Mouse (Mus musculus): ENCODE data around the gene Esrrb. TPM values are rescaled to one million over a fixed set of nuclear protein-coding genes. Genes with fewer than 3 reads are reported as not detected.

Esrrb gene
- total RNA-seq, 2 experiments from 2014 or later, result 1.8 to 2.2 TPM

GRCm38 (mm10) chr12:86423102-86423501 is 62.2 kb downstream of the Esrrb start:
- Histone ChIP-seq H3K4me3 (no peak overlapping the region), H3K27ac (no peak overlapping the region)
- intact Hi-C loops (cut with DNase I), result no loop called here
- no peak for DNase-seq (ENCODE audit: extremely low spot score in 1 of 2, low spot score in 2 of 2)
- TF ChIP-seq CTCF (IDR thresholded peaks at IDR 0.05), result no peak

DNA sequence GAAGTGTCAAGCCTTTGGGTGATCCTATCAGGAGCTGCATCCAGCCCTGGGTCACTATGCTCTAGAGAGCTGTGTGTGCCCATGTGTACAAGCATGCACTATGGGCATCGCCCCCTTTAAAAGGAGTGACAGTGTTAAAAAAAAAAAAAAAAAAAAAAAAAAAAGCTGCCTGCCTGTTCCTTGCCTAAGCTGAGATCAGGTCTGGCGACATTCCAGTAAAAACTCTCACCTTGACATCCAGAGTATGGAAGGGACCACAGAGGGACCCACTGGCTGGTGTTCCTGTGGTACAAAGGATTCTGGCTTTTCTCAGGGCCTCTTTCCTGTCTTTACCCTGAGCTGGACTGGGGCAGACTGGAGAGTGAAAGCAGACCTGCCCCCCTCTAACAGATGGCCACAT is 66.7 kb downstream of the Esrrb start:
- no peak for DNase-seq (ENCODE audit: extremely low spot score in 1 of 2, low spot score in 2 of 2)
- Histone ChIP-seq H3K27ac (no peak overlapping the region), H3K4me3 (no peak overlapping the region)
- no peak for TF ChIP-seq CTCF (IDR thresholded peaks at IDR 0.05)
- intact Hi-C loops (cut with DNase I), result no loop called here

DNA sequence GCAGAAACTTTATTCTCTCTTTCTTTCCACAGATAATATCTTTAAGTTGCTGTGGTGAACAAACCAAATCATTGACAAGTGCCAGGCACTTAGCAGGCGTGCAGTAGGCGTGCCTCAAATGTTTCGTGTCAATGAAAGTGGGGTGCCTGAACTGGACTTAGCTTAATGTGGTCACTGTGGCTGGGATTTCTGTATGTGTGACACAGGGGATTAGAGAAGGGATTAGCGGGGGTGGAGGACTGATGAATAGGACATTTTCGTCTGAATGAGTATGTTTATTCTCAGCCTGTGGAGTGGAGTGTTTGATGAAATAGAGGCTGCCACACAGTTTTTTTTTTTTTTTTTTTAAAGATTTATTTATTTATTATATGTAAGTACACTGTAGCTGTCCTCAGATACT is 70.8 kb downstream of the Esrrb start:
- intact Hi-C loops (cut with DNase I), result loop anchor here (2.0 to 5.0 kb wide), 2 partner anchors 186 to 299 kb away; no protein-coding TSS in a partner anchor
- Histone ChIP-seq H3K4me3 (no peak overlapping the region), H3K27ac (no peak overlapping the region)
- TF ChIP-seq CTCF (IDR thresholded peaks at IDR 0.05), result no peak
- no peak for DNase-seq (ENCODE audit: extremely low spot score in 1 of 2, low spot score in 2 of 2)

- Histone ChIP-seq H3K4me3 (no peak overlapping the region), H3K27ac (no peak overlapping the region)
- peak; percentile 86 for TF ChIP-seq CTCF (IDR thresholded peaks at IDR 0.05)
- intact Hi-C loops (cut with DNase I), result loop anchor here (2.0 to 5.0 kb wide), 2 partner anchors 184 to 301 kb away; no protein-coding TSS in a partner anchor
- peak; percentile 70 to 73 for DNase-seq (ENCODE audit: extremely low spot score in 1 of 2, low spot score in 2 of 2)
These were observed 72.5 kb downstream of the Esrrb start for GRCm38 (mm10) chr12:86433371-86433821.

- Histone ChIP-seq H3K4me3 (no peak overlapping the region), H3K27ac (no peak overlapping the region)
- DNase-seq (ENCODE audit: extremely low spot score in 1 of 2, low spot score in 2 of 2), result no peak
- intact Hi-C loops (cut with DNase I), result no loop called here
- no peak for TF ChIP-seq CTCF (IDR thresholded peaks at IDR 0.05)
These were observed 74.7 kb downstream of the Esrrb start for GRCm38 (mm10) chr12:86435651-86436050.

DNA sequence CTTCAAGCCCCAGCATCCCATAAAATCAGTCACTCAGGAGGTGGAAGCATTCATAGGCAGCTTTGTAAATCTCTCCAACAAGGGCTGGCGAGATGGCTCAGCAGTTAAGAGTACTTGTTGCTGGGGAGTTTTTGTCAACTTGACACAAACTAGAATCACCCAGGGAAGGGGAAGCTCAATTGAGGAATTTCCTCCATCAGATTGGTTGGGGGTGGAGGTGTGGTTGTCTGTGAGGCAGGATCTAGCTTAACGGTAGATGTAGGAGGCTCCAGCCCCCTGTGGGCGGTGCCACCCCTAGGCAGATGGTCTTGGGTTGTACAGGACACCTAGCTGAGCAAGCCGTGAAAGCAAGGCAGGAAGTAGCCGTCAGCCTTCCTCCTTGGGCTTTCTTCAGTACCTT is 89.9 kb downstream of the Esrrb start:
- Histone ChIP-seq H3K4me3 (no peak overlapping the region), H3K27ac (no peak overlapping the region)
- no peak for DNase-seq (ENCODE audit: extremely low spot score in 1 of 2, low spot score in 2 of 2)
- intact Hi-C loops (cut with DNase I), result no loop called here
- no peak for TF ChIP-seq CTCF (IDR thresholded peaks at IDR 0.05)

DNA sequence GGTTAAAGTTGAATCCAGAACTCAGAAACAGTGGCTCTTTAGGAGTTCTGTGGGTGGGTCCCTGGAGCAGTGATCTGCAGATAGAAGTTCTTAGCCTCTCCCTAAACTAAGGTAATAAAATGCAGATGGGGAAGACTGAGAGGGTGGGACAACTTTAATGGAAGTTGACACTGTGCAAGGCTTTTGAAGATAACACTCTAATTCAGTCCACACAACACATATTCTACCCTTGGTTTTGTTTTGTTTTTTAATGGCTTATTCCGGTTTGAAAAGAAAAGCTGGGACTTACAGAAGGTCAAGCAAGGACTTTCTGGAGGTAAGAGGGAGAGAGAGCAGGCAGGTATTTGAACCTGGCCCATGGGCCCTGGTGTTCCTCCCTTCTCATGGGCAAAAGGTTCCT is 94.1 kb downstream of the Esrrb start:
- Histone ChIP-seq H3K27ac (no peak overlapping the region), H3K4me3 (no peak overlapping the region)
- no peak for TF ChIP-seq CTCF (IDR thresholded peaks at IDR 0.05)
- no peak for DNase-seq (ENCODE audit: extremely low spot score in 1 of 2, low spot score in 2 of 2)
- intact Hi-C loops (cut with DNase I), result no loop called here

GRCm38 (mm10) chr12:86462742-86463470 is 102.0 kb downstream of the Esrrb start:
- no peak overlapping the region for H3K27ac ChIP-seq
- intact Hi-C loops (cut with DNase I), result no loop called here
- TF ChIP-seq CTCF (IDR thresholded peaks at IDR 0.05), result no peak
- no peak overlapping the region for H3K4me3 ChIP-seq
- no peak for DNase-seq (ENCODE audit: extremely low spot score in 1 of 2, low spot score in 2 of 2)

DNA sequence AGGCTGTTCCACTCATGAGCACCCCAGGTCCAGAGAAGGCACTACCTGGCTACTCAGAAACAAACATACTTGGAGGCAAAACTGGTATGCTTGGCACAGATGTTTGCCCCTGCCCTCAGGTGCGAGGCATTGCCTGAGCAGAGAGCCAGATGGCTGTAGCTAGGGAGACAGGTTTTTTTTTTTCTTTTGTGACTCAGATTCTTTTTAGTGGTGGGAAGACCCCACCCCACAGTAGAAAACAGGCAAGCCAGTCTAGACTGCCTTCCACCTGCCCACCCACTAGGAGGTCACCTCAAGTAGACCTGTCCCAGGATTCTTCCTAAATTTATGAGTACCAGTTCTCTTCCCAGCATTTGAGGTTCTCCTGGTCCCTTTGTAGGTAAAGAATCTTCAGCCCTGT is 103.5 kb downstream of the Esrrb start:
- H3K4me3 ChIP-seq, result no peak overlapping the region
- TF ChIP-seq CTCF (IDR thresholded peaks at IDR 0.05), result no peak
- intact Hi-C loops (cut with DNase I), result no loop called here
- H3K27ac ChIP-seq, result no peak overlapping the region
- no peak for DNase-seq (ENCODE audit: extremely low spot score in 1 of 2, low spot score in 2 of 2)

DNA sequence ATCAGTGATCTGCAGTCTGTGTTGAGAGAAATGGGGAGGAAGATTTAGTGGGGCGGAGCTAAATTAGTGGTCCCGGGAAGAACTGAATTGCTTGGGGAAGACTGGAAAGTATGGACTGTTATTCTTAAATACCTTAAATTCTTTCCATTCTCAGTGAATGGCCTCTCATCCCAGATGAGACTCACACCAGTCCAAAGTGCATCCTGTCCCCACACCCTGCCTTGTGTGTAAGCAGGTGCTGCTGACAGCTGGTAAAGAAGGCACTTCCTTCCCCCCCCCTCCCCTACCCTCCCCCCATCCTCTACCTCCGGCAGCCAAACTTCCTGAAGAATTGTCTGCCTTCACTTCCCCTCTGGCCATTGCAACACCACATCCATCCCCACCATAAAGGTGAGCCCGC is 105.3 kb downstream of the Esrrb start:
- no peak for TF ChIP-seq CTCF (IDR thresholded peaks at IDR 0.05)
- Histone ChIP-seq H3K27ac (no peak overlapping the region), H3K4me3 (no peak overlapping the region)
- DNase-seq (ENCODE audit: extremely low spot score in 1 of 2, low spot score in 2 of 2), result no peak
- intact Hi-C loops (cut with DNase I), result no loop called here

GRCm38 (mm10) chr12:86469919-86470318 is 109.0 kb downstream of the Esrrb start:
- Histone ChIP-seq H3K4me3 (no peak overlapping the region), H3K27ac (no peak overlapping the region)
- intact Hi-C loops (cut with DNase I), result no loop called here
- no peak for TF ChIP-seq CTCF (IDR thresholded peaks at IDR 0.05)
- DNase-seq (ENCODE audit: extremely low spot score in 1 of 2, low spot score in 2 of 2), result no peak

- intact Hi-C loops (cut with DNase I), result no loop called here
- no peak overlapping the region for H3K27ac ChIP-seq
- no peak for TF ChIP-seq CTCF (IDR thresholded peaks at IDR 0.05)
- no peak overlapping the region for H3K4me3 ChIP-seq
- no peak for DNase-seq (ENCODE audit: extremely low spot score in 1 of 2, low spot score in 2 of 2)
These were observed 110.0 kb downstream of the Esrrb start for GRCm38 (mm10) chr12:86470912-86471311.

DNA sequence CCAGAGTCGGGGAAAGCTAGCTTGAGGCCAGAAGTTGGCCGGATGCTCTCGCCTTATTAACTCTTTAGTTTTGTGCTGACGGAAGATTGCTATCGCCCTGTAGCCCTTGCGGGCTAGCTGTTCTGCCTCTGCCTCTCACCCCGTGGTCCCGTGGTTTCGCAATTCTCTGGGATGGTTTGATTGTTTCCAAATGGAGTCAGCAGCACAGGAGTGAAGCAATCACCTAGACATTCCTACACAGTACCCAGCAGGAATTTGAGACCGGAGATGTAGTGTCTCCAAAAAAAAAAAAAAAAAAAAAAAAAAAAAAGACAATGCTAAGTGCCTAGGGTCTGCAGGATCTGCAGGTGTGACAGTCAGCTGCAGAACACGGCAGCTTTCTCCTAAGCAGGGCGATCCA is 112.7 kb downstream of the Esrrb start:
- TF ChIP-seq CTCF (IDR thresholded peaks at IDR 0.05), result no peak
- DNase-seq (ENCODE audit: extremely low spot score in 1 of 2, low spot score in 2 of 2), result no peak
- intact Hi-C loops (cut with DNase I), result no loop called here

More for the DNA sequence above, 112.7 kb downstream of the Esrrb start:
- Histone ChIP-seq H3K27ac (no peak overlapping the region), H3K4me3 (no peak overlapping the region)

Measured in left cerebral cortex, adult 2 months (tissue).